In the genomic region with DNA sequence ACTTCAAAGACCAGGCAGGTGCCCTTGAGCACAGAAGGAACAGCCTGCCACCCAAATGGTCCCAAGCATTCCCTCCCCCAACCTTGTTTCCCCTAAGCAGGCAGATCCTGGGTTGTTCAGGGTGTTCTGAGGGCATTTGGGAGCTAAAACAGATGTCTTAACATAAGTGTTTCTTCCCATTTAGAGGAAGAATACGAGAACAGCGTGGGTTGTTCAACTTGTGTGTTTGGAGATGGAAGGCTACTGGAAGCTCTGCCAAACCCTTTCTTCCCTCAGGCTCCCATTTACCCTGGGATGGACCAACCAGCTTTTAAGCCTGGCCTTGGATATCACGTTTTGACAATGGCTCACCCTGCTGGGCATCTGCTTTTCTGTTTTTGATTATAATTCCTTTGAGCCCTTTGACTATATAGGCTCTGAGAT, we compare ENCODE assay signal across 11 mouse cellular contexts.
DNase-seq lines count a peak whose midpoint lies in the region; ATAC-seq lines count a peak whose summit lies in the region.
"Had no signal": no experiment of that assay in that cellular context is flagged by ENCODE, and none has a peak within 500 bp of the region (broad histone marks: within the 10 kb centered on the region; RNA-seq: fewer than 3 reads in every experiment).

No protein-coding gene starts in this region.

- no peaks in the 10 kb centered on the region for H3K36me3 ChIP-seq in kidney, embryonic 15.5 days
- H3K36me3 ChIP-seq in intestine, embryonic 15.5 days: no peaks in the 10 kb centered on the region
- H3K36me3 ChIP-seq: limb, embryonic 15.5 days had no signal

- H3K4me1 ChIP-seq in kidney, embryonic 15.5 days: peaks cover 23% of the 10 kb centered on the region
- H3K4me1 ChIP-seq in intestine, embryonic 15.5 days (replicated peaks): peaks cover 3% of the 10 kb centered on the region; the same call in 1 of the 2 replicates

- no peak for DNase-seq in kidney, adult 11 months
- DNase-seq in NIH3T3 (ENCODE audit: low read depth): peak; percentile 52
- DNase-seq in embryo, embryonic 10.5 days (ENCODE audit: low spot score): peak; percentile 51
- DNase-seq in gonadal fat pad, adult 2 months (ENCODE audit: low read depth): peak; percentile 59
- DNase-seq in right cerebral cortex, postnatal 14 days: no peak
- DNase-seq: cerebellum, adult 2 months; kidney, adult 18-20 months had no signal

- peak overlapping the region; percentile 51 for H3K27ac ChIP-seq in kidney, embryonic 15.5 days
- H3K27ac ChIP-seq in intestine, embryonic 15.5 days: no peak overlapping the region

- H3K27me3 ChIP-seq in kidney, embryonic 15.5 days: no peaks in the 10 kb centered on the region
- H3K27me3 ChIP-seq in intestine, embryonic 15.5 days (replicated peaks): no peaks in the 10 kb centered on the region
- H3K27me3 ChIP-seq: limb, embryonic 15.5 days had no signal

- H3K9me3 ChIP-seq in kidney, embryonic 15.5 days (replicated peaks): no peaks in the 10 kb centered on the region
- no peaks in the 10 kb centered on the region for H3K9me3 ChIP-seq in intestine, embryonic 15.5 days
- H3K9me3 ChIP-seq: limb, embryonic 15.5 days had no signal

- H3K4me2 ChIP-seq in kidney, embryonic 15.5 days: no peak overlapping the region
- no peak overlapping the region for H3K4me2 ChIP-seq in intestine, embryonic 15.5 days (replicated peaks)
- H3K4me2 ChIP-seq: limb, embryonic 15.5 days had no signal

- H3K9ac ChIP-seq in kidney, embryonic 15.5 days: no peak overlapping the region
- H3K9ac ChIP-seq in intestine, embryonic 15.5 days: no peak overlapping the region
- H3K9ac ChIP-seq: limb, embryonic 15.5 days had no signal

- 0 out of 2 replicates have a peak, but pooled peaks have one; percentile 36 for ATAC-seq in kidney, embryonic 15.5 days (replicated peaks; ENCODE audit: low FRiP score)
- no peak for ATAC-seq in monocyte, adult 5-6 weeks (replicated peaks; ENCODE audit: insufficient number of reproducible peaks, low FRiP score, low TSS enrichment, poor library complexity, severe bottlenecking)
- no peak for ATAC-seq in intestine, embryonic 15.5 days

- WGBS in kidney, embryonic 15.5 days: 43% methylated on average over 3 of the region's 3 CpGs
- WGBS in intestine, embryonic 15.5 days: 46% methylated on average over 3 of the region's 3 CpGs

- H3K4me3 ChIP-seq in kidney, embryonic 15.5 days (replicated peaks): no peak overlapping the region
- no peak overlapping the region for H3K4me3 ChIP-seq in intestine, embryonic 15.5 days (replicated peaks)
- H3K4me3 ChIP-seq: limb, embryonic 15.5 days had no signal

Comparison
In these comparisons a context has a peak if more than half of its experiments do, and no peak if none do; other contexts are left out.
1. DNase-seq: peak in NIH3T3 (single experiment), embryo, embryonic 10.5 days (single experiment) and gonadal fat pad, adult 2 months (single experiment); none in kidney, adult 11 months (single experiment) and right cerebral cortex, postnatal 14 days (single experiment).